Mouse (Mus musculus): ENCODE data around the gene Gm14180.

GRCm38 (mm10) chr11:99768410-99768809, 34.3 kb upstream of the Gm14180 start:
- TF ChIP-seq POLR2A (IDR thresholded peaks at IDR 0.05; ENCODE audit: insufficient read depth, low read depth, low read length) (no peak), CTCF (IDR thresholded peaks at IDR 0.05; ENCODE audit: insufficient read depth, low read depth, low read length) (no peak)
